Mouse (Mus musculus) CD8-positive naive resting alpha-beta T cell, adult 2 months (primary cell): Measurements from ENCODE around the gene Thbs3.
A peak's percentile ranks its signal among the peaks of the same experiment; 100 is the strongest.

Source experiments
- DNase-seq, 2 experiments: peaks; one replicate each; pipeline ENCODE4 v3.0.0; 2022; ENCODE audit warnings: low read depth in 2 of 2, low spot score in 2 of 2

Gene Thbs3

DNA sequence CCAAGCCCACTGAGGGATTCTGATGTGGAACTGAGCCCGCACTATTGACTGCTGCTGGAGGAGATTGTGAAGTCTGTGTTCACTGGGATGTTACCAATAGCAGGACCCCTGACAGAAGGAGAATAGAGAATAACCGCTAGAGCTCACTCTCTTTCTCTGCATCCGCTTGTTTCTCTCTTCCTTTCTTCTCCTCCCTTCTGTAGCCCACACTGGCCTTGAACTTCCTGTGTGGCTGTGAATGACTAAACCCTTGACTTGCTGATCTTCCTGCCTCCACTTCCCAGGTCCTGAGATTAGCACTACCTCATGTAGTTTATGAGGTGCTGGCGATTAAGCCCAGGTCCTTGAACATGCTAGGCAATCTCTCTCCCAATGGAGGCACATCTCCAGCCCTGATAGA, 32.5 kb downstream of the Thbs3 start:
- no peak for DNase-seq

DNA sequence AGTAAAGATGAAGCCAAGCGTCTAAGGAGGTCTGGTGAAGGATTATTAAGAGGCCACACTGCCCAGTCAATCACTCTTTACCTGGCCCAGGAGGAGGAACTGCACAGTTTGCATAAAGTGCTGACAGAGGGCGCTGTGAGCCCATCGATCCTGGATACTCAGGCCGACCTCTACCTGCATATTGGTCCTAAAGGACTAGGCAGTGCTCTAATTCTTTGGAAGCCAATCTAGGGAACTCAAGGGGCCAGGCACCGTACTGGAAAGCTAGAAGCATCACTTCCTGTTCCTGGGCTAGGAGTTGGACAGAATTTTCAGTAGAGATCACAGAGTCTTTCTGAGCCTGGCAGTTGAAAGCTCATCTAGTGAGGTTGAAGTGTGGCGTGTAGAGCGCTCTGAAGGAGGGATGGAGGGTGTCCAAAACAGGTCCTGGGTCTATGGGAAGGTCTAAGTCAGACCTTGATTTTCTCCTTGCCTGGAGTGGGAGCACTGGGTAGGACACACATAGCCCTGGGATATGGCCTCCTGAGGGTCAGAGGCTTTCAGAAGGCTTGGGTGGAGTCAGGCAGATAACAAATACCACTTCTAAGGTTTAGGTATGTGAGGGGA, 35.6 kb downstream of the Thbs3 start:
- DNase-seq: peak; percentile 54 to 60

DNA sequence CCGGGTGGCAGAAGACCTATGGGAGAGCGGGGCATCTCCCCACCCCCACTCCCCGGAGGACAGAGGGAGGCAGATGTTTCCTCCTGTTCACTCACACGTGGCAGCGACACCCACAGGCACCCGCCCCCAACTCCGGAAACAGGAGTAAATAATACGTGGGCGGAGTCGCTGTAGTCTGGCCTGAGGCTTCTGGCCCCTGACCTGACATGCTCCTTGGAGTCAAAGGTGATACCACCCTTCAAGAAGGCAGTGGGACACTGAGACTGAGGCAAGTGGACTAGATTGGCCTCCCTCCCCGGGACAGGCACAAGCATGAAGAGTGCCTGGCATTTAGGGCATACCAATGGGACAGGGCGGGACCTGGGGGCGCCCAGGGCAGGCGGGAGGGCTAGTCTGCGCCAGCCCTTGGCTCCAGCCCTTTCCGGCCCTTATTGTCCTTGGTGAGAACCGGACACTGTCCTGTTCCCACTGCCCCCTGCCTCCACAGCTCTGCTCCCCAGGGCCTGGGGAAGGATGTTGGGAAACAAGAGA, 36.5 kb downstream of the Thbs3 start:
- DNase-seq: peak in 1 of 2 experiments; percentile 33

DNA sequence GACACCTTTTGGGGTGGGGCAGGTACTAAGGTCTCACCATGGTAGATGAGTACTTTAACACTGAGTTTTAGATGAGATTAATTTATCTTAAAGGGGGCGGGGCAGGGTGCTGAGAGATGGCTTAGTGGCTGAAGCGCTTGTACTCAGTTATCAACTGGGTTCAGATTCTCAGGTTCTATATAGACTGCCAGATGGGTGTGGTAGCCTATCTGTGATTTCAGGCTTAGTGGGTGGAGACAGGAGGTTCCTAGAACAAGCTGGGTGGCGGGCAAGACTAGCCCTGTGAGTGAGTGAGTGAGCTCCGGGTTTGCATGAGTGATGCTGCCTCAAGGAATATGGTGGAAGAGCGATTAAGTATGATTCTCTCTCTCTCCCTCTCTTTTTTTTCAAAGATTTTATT, 40.0 kb downstream of the Thbs3 start:
- DNase-seq: no peak

DNA sequence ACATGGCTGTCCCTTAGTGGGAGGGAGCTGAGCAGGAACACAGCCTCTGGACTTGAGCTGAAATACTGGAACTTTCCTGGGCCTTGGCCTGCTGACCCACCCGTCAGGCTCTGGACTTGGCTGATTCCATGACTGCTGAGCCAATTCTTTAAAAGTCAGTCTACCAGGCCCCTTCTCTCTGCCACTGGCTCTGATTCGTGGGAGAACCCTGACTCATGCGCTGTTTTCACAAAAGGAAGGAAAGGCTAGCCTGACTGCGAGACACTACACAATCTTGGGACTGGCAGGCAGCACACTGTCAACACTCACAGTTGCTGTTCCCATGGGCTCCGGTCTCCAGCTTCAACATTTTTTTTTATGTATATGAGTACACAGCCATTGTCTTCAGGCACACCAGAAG, 41.2 kb downstream of the Thbs3 start:
- no peak for DNase-seq

DNA sequence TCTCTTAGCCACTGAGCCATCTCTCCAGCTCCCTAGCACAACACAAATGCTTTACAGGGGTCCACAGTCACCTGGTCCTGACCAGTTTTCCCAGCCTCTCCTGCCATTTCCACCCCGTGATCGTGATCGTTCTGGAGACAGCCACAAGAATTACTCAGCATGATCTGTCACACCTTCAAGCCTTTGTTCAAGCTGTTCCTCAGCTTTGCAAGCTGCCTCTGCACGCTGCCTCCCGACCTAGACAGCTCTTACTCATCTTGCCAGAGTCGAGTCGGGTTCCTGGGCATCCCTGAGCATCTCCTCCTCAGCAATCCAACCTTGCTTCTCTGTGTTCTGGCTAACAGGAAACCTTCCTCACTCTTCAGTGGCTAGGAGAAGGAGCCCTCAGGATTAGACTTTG, 44.1 kb downstream of the Thbs3 start, which contains the start of gene Dpm3:
Dpm3 (plus strand) TSS at position 283 of the 400 bp plus-strand sequence.
- DNase-seq: no peak

DNA sequence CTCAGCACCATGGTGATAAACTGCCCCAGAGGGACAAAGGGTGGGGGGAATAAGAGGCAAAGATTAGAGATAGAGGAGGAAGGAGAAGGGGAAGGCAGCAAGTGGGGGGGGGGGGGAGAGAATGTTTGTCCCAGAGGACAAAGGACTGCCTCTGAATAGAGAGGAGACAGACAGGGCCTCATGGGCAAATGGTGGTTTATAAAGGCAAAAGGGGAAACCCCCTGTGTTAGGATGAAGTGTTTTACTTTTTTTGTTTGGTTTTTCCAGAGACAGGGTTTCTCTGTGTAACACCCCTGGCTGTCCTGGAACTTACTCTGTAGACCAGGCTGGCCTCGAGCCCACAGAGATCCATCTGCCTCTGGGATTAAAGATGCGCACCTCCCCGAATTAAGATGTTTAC, 45.2 kb downstream of the Thbs3 start:
- no peak for DNase-seq

DNA sequence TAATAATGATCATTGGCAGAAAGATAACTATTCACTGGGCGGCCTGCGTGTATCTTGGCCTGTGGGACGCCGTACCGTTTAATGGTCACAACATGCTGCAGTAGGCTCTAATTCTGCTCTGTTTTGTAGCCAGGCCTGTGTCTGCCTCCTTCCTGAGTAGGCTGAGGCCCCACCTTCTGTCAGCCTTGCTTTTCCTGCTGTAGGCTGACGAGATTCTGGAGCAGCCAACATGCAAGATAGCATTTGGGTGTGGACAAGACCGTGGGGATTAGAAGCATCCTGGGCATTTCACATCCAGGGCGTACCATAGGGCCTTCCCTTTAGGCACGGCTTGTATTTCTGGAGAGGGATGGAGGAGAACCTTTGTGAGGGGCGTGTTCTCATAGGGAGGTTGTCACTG, 47.4 kb downstream of the Thbs3 start:
- no peak for DNase-seq

DNA sequence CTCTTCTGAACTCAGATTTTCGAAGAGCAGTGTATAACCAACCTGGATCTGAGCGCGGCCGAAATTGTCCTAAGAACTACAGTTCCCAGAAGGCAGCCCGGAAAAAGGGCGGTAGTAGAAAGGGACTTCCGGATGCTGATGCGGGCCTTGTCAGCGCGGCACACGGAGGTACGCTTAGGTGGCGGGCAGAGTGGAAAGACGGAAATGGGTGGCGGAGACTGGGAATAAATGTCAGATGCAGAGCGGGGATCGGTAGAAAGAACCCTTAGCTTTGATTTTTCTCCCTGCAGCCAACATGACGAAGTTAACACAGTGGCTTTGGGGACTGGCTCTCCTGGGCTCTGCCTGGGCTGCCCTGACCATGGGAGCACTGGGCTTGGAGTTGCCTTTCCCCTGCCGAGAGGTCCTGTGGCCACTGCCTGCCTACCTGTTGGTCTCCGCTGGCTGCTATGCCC, 51.5 kb downstream of the Thbs3 start:
- peak; percentile 61 to 66 for DNase-seq

DNA sequence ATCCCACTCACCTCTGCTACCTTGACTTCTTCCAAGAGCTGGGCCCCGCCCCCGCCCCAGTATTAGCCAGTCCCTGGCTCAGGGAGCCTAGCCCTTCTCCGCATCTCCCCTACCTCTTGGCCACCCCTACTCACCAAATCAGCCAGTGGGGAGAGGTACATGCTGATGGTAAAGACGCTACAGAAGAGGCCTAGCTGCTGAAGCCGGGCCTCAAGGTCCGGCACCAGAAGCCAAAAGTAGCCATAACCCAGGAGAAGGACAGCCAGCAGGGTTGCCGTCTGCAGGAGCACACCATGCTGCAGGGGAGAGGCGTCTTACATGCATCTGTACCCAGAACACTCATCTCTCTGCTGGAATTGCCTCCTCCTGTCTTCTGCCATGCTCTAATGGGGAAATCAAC, 53.9 kb downstream of the Thbs3 start:
- DNase-seq: no peak

DNA sequence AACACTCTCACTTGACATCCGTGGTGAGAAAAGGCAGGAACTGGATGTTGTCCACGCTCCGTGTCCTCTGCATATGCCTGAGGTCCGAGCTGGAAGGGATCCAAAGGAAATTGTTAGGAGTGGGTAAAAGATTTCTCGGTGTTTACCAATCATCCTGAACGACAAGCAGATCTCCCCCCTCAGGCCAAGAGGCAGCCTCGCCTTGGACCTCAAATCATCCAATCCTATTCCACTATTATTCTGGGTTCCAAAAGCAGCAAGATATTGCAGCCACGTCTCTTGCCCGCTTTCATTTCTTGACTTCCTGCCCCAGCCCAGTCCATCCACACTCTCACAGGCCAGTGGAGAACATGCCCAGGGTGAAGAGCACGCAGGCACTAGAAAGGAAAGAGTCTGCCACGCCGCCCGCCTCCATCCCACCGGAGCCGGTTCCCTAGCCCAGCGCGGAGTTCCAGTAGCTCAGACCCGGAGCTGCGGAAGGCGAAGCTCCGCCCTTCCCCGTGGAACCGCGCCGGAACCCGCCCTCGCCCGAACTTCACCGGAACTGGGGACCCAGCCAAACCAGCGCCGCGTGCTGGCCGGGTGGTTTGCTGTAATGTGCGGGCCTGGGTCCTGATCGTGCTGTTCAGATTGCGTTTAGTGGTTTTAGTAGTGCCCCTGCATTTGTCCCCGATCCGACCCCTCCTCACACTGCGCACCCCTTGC, 55.2 kb downstream of the Thbs3 start, which contains the start of gene Slc50a1:
Slc50a1 (minus strand) TSS at position 520 of the 705 bp plus-strand sequence.
- peak; percentile 46 to 57 for DNase-seq

DNA sequence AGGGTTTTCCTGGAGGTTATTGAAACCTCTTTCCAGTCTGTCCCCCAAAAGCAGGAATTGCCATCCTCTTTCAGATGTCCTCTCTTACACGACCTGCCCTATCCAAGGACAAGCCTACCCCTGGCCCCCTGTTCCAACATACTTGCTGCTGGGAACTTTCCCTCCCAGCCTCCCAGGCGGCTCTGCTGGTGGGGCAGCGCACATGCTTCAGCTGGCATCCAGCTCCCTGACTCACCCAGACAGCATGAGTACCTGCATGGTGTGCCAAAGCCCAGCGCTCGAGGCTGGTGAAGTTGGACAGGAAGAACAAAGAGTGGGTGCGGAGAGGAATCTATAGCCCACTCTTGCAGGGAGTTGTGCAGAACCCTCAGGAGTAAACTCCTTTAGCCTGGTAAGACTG, 55.9 kb downstream of the Thbs3 start:
- no peak for DNase-seq

DNA sequence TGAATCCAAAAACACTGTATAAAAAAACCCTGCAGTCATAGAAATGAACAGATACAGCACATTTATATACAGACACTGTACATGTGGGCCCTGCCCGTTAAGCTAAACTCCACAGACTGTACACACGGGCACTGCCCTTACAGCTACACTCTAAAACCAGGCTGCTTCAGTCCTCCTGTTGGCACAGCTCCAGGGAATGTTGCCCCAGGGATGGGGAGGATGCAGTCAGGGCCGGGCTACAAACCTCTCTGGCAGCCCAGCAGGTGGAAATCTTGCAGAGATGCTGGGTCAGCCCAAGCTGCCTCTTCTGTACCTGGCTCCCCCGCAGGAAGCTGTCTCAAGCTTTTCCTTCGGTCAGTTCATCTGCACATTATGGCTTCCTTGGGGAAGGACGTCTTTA, 56.8 kb downstream of the Thbs3 start:
- DNase-seq: no peak

DNA sequence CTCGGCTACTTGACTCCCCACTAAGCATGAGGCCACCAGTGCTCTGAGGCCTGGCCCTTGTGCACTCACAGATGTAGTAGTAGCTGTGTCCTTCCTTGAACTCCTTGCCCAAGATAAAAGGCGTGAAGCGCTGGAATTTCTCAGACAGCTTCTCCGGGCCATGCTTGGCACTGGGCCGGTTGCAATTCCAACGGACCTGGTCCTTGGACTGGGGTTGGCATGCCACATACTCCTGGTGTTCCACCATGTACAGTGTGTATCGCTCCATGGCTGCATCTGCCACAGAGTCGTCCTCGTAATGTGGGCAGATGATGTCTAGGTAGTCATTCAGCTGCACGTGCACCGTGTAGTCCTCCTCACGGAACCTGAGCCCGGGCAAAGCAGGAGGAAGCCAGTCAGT, 61.1 kb downstream of the Thbs3 start:
- no peak for DNase-seq
